Mouse (Mus musculus) v-Abl transformed pro-B cells (cell line): ENCODE results near the gene Pglyrp1.

Experiments
- in situ Hi-C, 2 experiments: fragments of 400-800 bp; cut with MboI; formaldehyde crosslinking; loops; one replicate each; pipeline ENCODE4 v1.15.1; 2025; ENCODE audit not compliant: unreplicated experiment in 2 of 2

Pglyrp1 gene

DNA sequence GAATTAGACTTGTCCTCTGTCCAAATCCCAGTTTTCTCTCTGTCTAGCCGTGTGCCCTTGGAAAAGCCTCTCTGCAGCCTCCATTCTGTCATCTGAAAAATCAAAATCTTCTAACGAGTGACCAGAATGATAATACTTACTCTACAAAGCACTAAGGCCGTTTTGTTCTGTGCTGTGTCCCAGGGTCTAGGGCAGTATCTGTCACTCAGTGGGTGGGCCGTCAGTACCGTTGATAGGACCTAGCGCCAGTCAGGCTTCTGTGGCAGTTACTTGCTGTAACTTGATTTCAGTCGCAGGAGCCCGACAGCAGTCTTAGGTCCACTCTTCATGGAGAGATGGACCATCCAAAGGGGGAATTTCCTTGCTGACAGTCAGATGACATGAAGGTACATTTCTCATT, 53.2 kb downstream of the Pglyrp1 start:
- in situ Hi-C loops, result no loop called here

DNA sequence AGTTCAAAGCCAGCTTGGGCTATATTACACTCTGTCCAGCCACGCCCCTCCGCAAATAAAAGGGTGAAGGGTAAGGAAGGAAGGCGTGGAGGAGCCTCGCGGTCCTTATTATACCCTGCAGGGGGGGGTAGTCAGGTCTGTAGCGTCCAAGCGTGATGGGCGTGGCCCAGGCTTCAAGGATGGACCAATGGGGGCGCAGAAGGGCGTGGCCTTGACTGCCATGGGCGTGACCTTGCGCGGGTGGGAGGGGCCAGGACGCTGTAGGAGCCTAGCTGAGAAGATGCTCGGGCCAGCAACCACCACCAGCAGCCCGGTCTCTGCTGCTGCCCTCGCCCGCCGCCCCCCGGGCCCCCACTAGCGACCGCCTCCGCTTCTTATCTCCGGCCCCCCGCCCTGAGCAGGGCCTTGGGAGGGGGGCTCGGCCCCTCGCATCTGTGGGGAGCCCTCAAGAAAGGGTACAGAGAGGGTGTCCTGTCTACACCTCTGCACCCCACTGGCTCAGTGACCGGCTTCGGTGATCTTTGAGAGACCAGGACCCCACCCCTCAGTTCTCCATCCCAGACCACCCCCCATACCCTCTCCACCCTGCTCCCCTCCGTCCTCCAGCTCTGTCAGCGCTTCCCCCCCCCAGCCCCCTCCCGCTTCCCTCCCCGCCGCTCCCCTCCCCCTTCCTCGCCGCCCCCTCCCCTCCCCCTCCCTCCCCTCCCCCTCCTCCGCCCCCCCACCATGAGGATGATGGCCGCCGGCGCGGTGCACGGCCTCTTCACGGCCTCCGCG, 54.2 kb downstream of the Pglyrp1 start, which contains the start of gene Nova2:
TSS of gene Nova2 (plus strand) at position 727 of the 777 bp plus-strand sequence.
- in situ Hi-C loops, result no loop called here

DNA sequence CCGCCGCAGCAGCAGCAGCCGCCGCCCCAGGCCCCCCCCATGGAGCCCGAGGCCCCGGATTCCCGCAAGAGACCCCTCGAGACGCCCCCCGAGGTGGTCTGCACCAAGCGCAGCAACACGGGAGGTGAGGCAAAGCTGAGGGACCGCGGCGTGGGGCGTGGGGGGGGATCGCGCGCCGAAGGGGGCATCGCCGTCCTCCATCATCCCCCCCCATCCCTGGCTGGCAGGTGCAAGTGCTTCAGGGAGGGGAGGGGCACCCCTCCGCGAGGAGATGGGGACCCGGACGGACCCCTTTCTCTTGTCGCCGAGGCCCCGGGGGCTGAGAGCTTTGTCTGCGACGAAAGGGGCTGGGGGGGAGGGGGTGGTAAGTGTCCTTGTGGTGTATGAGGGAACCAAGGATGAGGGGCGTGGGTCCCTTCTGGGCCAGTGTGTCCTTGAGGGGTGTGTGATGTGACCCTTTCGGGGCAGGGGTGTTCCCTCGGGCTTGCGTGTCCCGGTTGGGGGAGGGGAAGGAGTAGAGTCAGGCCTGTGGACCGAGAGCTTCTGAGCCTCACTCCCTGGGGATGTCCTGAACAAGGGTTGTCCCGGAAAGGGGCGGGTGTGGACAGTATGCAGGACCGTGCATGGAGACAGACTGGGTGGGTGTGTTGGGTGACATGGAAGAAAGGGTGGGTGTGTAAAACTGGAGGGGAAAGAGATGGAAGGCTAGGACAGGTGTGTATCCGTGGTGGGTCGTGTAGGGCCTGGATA, 55.1 kb downstream of the Pglyrp1 start:
- in situ Hi-C loops, result no loop called here

DNA sequence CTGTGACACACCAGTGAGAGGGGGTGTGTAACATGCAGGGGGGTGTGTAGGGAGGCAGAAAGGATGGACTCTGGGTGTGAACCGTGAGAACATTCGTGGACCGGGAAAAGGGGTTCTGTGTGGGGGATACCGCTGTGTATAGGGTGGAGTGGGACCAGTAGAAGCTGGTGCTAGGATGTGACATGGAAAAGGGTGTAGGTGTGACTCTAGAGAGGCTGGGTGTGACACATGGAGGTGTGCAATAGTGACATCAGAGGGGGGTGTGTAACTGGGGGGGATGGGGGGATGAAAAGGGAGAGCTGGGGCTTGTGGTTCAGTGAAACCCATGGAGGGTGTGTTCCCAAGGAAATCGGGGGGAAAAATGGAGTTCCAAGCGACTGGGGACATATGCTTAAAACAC, 55.8 kb downstream of the Pglyrp1 start:
- in situ Hi-C loops, result no loop called here

DNA sequence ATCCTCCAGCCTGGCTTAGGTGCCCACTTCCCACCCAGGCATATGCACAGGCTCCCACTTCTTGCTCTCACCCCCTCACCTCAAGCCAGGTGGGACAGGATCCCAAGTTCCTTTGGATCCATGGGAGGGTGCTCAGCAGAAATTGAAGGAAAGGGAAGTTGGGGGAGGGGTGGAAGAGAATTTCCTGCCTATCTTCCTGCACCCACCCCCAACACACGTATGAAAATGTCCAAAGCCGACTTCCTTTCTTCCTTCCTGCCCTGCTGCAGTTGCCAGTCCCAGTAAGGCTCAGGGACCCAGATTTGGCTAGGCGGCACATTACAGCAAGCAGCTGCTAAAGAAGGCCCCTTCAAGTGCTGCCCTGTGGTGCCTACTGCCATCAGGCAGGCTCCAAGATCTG, 56.6 kb downstream of the Pglyrp1 start:
- in situ Hi-C loops, result no loop called here
